Comparison of ENCODE assay signal across 7 mouse cellular contexts in genomic region chr10:120201961-120202402, GRCm38 (mm10). TPM values are rescaled to one million over a fixed set of nuclear protein-coding genes. Genes with fewer than 3 reads are reported as not detected.
DNase-seq lines count a peak whose midpoint lies in the region; ATAC-seq and TF ChIP-seq lines count a peak whose summit lies in the region.

Irak3 (minus strand) TSS chr10:120202130.

- H3K4me2 ChIP-seq in limb, embryonic 13.5 days (replicated peaks), result peak within 1 kb of the TSS; percentile 93
- H3K4me2 ChIP-seq in midbrain, embryonic 15.5 days, result peak within 1 kb of the TSS; percentile 62

- H3K9ac ChIP-seq in limb, embryonic 13.5 days, result peak within 1 kb of the TSS; percentile 71
- peak within 1 kb of the TSS; percentile 11; the same call in 1 of the 2 replicates for H3K9ac ChIP-seq in midbrain, embryonic 15.5 days

- 1% methylated on average over 13 of the region's 13 CpGs for WGBS in limb, embryonic 13.5 days
- 3% methylated on average over 13 of the region's 13 CpGs for WGBS in midbrain, embryonic 15.5 days
- under 1% methylated on average over 13 of the region's 13 CpGs for WGBS in spleen, adult 2 months

- no peak for TF ChIP-seq POLR2A in spleen, adult 2 months (IDR thresholded peaks at IDR 0.05; ENCODE audit: low read depth, low read length)

- no peaks in the 10 kb centered on the region for H3K36me3 ChIP-seq in limb, embryonic 13.5 days
- no peaks in the 10 kb centered on the region for H3K36me3 ChIP-seq in midbrain, embryonic 15.5 days (replicated peaks)
- H3K36me3 ChIP-seq in spleen, adult 2 months (ENCODE audit: control insufficient read depth, insufficient read depth, low read length), result no peaks in the 10 kb centered on the region

- H3K27ac ChIP-seq in limb, embryonic 13.5 days, result no peak within 1 kb of the TSS
- no peak within 1 kb of the TSS for H3K27ac ChIP-seq in midbrain, embryonic 15.5 days
- H3K27ac ChIP-seq in spleen, adult 2 months (ENCODE audit: insufficient read depth, low read length), result peak within 1 kb of the TSS; percentile 84

- no peaks in the 10 kb centered on the region for H3K9me3 ChIP-seq in limb, embryonic 13.5 days
- no peaks in the 10 kb centered on the region for H3K9me3 ChIP-seq in midbrain, embryonic 15.5 days

- peak; percentile 63; the same call in 1 of the 2 replicates for ATAC-seq in limb, embryonic 13.5 days (ENCODE audit: low FRiP score, low read depth)
- ATAC-seq in midbrain, embryonic 15.5 days (replicated peaks), result 0 out of 2 replicates have a peak, but pooled peaks have one; percentile 39

- peaks cover 18% of the 10 kb centered on the region for H3K27me3 ChIP-seq in limb, embryonic 13.5 days
- 0 out of 2 replicates have a peak, but pooled peaks cover 10% of the 10 kb centered on the region for H3K27me3 ChIP-seq in midbrain, embryonic 15.5 days (replicated peaks)
- H3K27me3 ChIP-seq in spleen, adult 2 months (ENCODE audit: control insufficient read depth, insufficient read depth, low read length), result no peaks in the 10 kb centered on the region

- peak; percentile 94 for DNase-seq in adrenal gland, postnatal 14 days
- DNase-seq in embryo, embryonic 9.5 days (ENCODE audit: extremely low spot score), result peak; percentile 81
- peak; percentile 97 for DNase-seq in heart, adult 11 months
- DNase-seq in kidney, adult 11 months, result peak; percentile 61
- peak; percentile 75 to 85 for DNase-seq in spleen, adult 2 months (ENCODE audit: low read depth in 1 of 2, low spot score in 2 of 2)

- no peaks in the 10 kb centered on the region for H3K4me1 ChIP-seq in limb, embryonic 13.5 days
- H3K4me1 ChIP-seq in midbrain, embryonic 15.5 days, result peaks cover 9% of the 10 kb centered on the region
- peaks cover 11% of the 10 kb centered on the region for H3K4me1 ChIP-seq in spleen, adult 2 months (ENCODE audit: control insufficient read depth, insufficient read depth, insufficient read length)

- H3K4me3 ChIP-seq in limb, embryonic 13.5 days, result peak within 1 kb of the TSS; percentile 61
- peak within 1 kb of the TSS; percentile 36 for H3K4me3 ChIP-seq in midbrain, embryonic 15.5 days
- peak within 1 kb of the TSS; percentile 85 for H3K4me3 ChIP-seq in spleen, adult 2 months (ENCODE audit: extremely low read depth, insufficient read depth, insufficient read length)

- peak; percentile 86; the same call in 1 of the 2 replicates for TF ChIP-seq CTCF in spleen, adult 2 months (IDR thresholded peaks at IDR 0.05; ENCODE audit: extremely low read depth, insufficient read depth, insufficient read length, insufficient replicate concordance)

RNA-seq across cellular contexts. Expression of gene Irak3, which starts in this region (rescaled TPM):
- 3.3 and 6.5 TPM in 2 replicates for total RNA-seq in adrenal gland, postnatal 14 days (2021)
- 1.6 and 1.8 TPM in 2 replicates for polyA plus RNA-seq in limb, embryonic 13.5 days (2015; fragmentation: Nextera tagmentation; extraction: Ambion mirVana)
- polyA plus RNA-seq in midbrain, embryonic 15.5 days (2015; fragmentation: Nextera tagmentation; extraction: Ambion mirVana), result 0.18 and 0.19 TPM in 2 replicates
- 5.3 and 5.9 TPM in 2 replicates for polyA plus RNA-seq in spleen, adult 2 months (2012; rRNA removed)

Comparison
In these comparisons a context has a peak if more than half of its experiments do, and no peak if none do; other contexts are left out.
1. Peak in ATAC-seq, H3K4me3 ChIP-seq, H3K9ac ChIP-seq and H3K4me2 ChIP-seq in midbrain, embryonic 15.5 days; RNA of the gene not detected or under 1 TPM.